Mouse (Mus musculus): ENCODE data around the gene Gm5065.

The Gm5065 gene

DNA sequence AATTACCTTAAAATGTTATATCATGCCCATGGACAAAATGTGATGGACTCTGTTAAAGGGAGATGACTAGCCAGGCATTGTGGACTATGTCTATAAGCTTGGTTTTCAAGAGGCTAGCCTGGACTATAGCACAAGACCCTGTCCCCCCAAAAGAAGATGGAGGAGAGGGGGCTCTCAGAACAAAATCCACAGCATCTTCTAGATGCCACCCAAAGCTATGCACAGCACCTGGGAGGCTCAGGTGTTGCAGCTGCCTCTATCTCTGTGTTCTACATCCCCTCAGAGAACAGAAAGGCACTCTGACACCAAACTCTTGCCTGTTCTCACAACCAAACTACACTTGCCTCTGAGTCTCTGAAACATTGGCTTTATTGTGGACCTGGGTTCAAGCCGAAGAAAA, at the start of gene Gm5065:
Gene Gm5065, plus strand, starts transcription at position 301 of the 400 bp plus-strand sequence.
- DNase-seq = no peak

DNA sequence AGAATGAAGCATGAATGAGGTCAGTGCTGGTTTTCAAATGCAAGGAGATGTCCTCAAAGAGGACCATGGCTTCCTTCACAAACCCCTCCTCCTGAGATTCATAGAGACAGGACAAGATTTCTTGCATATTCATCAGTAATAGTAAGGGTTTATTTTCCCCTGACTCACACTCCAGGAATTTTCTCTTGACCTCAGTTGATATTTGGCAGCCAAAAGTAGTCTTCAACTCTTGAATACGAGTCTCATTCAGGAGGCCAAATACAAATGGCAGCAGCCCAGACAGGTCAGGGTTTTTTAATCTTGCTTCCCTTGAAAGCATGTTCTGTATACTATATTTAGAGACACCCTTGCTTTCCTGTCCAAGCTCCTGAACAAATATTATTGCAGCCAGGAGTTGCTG, 22.8 kb upstream of the Gm5065 start:
- no peak for DNase-seq

DNA sequence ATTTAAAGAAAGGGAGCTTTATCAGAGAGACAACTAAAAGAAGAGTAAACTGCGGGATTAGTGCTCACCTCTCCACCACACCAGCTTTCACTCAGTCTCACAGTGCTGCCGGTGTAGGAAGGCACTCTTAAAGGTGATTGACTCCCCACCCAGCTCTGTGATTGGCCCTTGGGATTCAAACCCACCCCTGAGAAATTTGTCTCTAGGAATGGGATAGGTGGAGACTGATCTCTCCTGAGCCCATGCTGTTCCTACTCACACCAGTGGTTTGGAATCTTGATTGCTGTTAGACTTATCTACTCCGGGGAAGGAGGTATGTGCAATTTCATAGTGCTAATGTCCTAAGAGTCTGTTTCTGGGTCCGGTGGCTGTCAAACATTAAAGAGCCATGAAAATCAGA, 598 bp downstream of the Gm5065 start, which contains the start of gene Nlrp2:
Gene Nlrp2, minus strand, starts transcription at position 101 of the 400 bp plus-strand sequence.
- no peak for DNase-seq

DNA sequence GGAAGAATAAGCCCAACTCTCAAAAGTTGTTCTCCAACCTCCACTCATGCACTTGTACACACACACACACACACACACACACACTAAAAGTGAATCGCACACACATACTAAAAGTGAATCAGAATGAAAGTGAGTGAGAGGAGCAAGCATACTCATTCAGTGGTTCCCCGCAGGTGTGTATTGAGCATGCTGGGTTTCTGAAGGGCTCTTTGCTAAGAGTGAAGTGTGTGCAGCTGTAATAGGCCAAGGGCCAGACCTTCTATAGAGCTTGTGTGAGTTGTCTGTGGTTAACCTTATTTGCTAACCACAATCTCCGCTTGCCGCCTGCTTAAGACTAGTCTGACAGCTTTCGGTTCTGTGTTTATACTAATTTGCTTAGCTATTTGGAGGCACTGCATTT, 13.3 kb downstream of the Gm5065 start:
- no peak for DNase-seq

DNA sequence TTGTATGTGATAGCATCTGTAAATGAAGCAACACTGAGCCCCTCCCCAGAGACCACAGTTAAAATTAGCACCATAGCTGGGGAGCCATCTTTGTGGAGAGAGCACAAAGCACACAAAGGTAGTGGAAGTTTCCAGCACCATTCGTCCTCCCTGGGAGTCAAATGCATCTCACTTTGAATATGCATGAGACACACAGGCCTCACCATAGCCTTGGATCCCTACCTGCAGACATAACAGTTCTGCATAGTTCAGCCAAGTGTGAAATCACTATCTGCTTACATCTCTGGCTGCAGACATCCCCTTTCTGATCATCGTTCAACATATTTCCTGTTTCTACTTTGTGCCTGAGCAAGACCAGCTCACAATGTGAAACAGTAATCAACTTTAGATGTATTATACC, 16.4 kb downstream of the Gm5065 start:
- no peak for DNase-seq

DNA sequence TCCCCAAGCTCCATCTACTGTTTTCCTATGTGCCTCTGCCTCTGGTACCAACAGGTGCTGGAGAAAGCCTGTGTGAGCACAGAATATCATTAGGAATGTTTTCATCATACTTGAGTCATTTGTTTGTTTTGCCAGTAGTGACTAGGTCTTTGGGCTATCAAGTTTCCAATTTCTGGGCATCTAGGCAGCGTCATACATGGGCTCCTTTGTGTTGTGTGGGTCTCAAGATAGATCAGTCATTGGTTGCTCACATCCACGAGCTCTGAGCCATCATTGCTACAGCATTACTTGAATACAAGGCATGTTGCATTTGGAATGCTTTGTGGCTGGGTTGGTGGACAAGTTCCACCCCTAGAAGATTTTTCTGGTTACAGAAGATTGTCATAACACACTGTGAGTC, 55.9 kb downstream of the Gm5065 start:
- no peak for DNase-seq
